Mouse (Mus musculus) lung, postnatal 25 days (tissue): ENCODE measurements at regions not wholly inside any gene's neighbourhood (a gene's known extent, or its start where the extent isn't known, plus 50 kb on each side); places are given as distances from the start of the nearest gene placed in this dataset.
"Not testable (repeated sequence)": the region's sequence is repeated elsewhere in the genome, so short reads cannot be mapped to it uniquely, and the experiment has no call there.

Source experiments
- DNase-seq: peaks from one replicate; pipeline ENCODE4 v3.0.0; 2022; ENCODE audit warnings: low spot score

DNA sequence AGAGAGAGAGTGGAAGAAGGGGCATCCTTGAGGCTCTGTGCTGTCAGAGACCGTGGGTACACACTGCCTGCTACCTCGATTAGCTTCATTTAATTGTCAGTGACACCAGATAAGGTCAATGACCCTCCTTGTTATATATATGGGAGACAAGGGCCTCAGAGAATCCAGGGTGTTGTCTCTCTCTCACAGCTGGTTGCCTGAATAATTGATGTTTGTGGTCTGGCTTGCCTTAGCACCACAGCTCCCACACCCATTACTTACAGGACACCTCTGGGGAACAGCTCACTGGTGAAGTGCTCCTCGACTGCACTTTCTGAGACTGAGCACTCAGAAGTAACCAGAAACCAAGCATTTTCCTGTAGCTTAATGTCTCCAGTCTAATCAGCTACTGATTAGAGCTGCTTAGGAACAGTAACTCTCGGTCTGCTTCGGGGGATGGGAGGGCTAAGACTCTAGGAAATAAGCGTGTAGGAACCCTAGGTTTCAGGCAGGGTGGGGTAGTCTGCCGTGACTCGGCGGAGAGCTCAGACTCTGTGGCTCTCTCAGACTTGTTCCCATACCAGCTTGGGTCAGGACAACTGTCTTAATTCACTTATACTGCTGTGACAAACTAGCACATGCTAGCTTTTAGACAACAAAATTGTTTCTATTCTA lies 259.6 kb downstream of the Gadd45g start:
- no peak for DNase-seq

DNA sequence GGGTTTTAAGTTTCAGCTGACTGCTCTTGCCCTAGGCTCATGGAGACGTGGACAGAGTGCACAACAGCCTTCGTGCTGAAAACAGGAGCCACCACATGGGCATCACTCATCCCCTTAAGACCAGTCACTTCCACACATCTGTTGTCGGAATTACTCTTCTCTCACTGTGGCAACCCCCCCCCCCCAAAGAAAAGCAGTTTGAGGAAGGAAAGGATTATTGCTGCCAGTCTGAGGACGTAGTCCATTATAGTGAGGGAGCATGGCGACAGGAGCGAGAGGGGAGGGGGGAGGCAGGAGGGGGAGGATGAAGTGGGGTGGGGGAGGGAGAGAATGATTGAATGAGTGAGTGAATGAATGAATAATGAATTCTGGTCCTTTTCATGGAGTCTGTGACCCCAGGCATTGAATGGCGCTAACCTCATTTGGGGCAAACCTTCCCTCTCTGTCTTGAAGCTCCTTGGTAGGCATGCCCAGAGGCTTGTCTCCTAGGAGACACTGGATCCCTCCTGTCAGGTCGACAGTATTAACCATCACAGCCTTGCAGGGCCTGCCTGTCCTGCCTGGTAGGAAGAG lies 262.0 kb downstream of the Gadd45g start:
- DNase-seq: no peak

GRCm38 (mm10) chr13:52109039-52109759 lies 262.7 kb downstream of the Gadd45g start:
- DNase-seq: no peak

DNA sequence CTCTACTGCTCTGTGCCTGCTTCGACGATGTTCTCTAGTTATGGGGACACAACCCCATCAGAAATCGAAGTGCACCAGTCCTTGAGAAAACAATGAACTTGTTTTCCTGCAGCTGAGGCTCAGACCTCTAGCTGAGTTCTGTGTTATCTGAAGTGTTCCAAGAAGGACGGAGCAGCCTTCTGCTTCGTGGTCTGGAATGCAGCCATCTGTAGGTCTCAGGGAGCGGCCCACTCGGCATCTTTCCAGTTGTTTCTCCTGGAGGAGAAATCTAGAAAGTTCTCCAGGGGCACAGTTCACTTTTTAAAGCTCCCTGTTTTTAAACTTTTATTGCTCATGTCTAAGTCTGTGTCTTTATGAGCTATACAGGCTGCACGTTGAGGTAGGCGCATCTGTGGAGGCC lies 264.3 kb downstream of the Gadd45g start:
- DNase-seq: no peak

DNA sequence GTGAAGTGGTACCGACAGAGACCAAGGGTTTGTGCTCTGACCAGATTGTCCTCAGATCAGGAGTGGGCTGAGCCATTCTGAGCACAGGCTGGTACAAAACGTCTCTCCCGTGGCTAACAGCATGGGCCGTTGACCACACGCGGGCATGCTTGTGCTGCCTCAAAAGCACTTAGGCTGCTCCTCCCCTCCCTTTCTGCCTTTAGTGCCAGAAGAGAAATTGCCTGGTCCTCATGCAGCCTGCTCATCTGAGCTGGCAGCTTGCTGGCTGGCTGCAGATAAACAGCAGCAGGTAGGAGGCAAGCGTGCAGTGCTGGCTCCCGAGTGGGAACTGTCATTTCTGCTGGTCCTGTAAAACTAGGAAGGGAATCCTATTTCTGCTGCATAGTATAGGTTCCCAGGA lies 267.1 kb downstream of the Gadd45g start:
- DNase-seq: no peak

DNA sequence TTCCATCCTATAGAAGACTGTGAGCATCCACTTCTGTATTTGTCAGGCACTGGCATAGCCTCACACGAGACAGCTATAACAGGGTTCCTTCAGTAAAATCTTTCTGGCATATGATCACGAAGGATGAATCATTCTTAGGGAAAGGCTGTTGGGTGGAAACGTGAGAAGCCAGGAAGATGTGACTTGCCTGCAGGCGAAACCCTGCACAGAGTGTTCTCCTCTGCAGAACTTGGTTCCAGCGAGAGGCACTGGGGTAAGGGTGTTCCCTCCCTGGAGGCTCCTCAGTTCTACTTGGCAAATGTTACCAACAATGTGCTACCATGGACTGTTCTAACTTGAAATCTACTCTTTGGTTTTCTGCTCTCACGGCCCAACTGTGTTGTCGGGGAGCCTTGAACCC lies 268.0 kb downstream of the Gadd45g start:
- DNase-seq: no peak

- DNase-seq: peak; percentile 14
Observed at GRCm38 (mm10) chr13:52114962-52115361, 268.5 kb downstream of the Gadd45g start.

- no peak for DNase-seq
Observed at GRCm38 (mm10) chr13:52116241-52116640, 269.8 kb downstream of the Gadd45g start.

DNA sequence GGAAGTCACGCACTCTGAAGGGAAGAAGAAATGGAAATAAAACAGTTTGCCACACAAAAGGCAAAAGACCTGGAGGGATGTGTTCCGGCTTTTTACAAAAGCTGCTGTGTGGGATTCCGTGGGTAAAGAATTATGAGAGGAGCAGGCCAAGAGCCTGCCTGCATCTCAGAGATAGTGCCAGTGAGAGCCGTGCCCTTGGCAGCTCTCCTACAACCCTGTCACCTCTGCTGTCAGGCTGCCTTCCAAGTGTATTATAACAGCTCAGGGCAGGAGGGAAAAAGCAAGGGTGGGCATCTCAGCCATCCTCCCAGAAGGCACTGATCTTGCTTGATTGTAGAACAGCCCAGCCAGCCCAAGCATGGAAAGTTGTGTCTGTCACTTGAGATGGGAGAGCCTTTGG lies 270.3 kb downstream of the Gadd45g start:
- DNase-seq: no peak

DNA sequence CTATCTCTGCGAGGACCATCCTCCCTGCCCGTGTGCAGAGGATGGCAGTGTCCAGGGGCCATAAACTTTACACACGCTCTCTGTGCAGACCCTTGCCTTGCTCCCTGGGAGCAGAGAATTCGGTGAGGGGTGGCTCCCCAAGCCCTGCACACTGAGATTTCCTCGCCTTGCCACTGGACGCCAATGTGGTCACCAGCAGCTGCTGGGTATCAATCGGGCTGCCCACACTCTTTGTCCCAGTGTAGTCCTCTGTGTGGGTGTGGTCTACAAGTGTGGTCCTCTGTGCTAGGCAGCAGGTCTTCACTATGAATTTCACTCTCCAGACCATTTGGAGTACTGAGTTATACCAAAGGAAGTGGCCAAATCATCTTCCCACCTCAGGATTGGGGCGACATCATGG lies 274.3 kb downstream of the Gadd45g start:
- DNase-seq: no peak

- DNase-seq: no peak
Observed at GRCm38 (mm10) chr13:52125037-52125436, 278.6 kb downstream of the Gadd45g start.

DNA sequence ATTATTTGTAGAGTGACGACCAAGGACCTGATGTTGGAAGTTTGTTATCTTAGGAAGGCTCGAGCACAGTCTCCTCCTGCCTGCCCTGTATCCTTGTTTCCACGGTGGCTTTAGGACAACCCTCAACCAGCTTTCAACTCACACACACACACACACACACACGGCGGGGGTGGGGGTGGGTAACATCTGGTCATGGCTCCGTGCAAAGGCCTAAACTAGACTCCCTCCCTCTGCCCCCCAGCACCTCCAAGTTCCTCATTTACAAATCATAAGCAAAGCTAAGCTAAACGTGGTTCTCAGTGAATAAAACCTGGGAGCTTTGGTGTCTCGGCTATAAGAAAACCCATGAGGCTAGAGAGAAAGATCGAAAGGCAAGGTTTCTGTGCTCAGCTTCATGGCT lies 281.3 kb downstream of the Gadd45g start:
- DNase-seq: no peak

- DNase-seq: no peak
Observed at GRCm38 (mm10) chr13:52129466-52129865, 283.0 kb downstream of the Gadd45g start.

DNA sequence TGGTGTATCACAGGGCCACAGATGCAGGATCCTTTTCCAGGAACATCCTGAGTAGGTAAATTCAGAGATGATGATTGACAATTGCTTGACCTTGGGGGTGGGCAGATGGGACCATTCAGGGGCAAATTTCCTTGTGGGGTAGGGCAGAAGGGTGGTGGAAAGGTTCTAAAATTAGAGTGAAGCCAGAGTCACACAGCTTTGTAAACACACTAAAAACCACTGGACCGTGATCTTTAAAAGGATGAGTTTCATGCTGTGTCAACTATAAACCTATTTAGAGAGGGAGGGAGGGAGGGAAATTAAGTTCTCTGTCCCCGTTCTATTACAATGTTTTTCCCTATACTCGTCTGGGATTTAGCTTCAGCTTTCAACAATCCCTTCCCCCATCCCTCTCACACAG lies 286.7 kb downstream of the Gadd45g start:
- no peak for DNase-seq

DNA sequence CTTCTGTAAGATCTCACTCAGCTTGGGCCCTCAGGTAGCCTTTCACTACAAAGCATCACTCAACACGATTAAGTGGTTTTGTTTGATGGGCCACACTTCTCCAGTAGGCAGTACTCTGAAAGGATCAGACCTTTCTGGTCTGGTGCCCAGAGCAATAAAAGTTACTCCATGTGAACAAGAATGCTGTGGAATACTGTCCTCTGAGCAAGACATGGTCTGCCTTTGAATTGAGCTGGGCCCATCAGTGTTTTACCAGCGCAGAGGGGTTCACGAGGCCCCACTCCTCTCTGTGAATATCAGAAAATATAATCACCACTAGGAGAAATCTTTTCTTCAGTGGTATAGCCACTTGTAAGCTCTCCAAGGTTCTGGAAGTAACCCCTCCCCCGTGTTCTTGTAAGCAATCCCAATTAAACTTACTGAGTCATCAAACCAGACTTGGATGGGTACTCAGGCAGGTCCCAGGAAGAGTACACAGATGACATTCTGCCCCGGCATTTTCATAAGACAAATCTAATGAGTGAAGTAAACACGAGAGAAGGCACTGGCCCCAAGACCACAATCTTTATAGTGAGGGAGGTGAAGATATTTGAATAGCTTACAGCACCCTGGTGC lies 292.0 kb downstream of the Gadd45g start:
- no peak for DNase-seq

GRCm38 (mm10) chr13:52139140-52139809 lies 292.8 kb downstream of the Gadd45g start:
- DNase-seq: no peak

DNA sequence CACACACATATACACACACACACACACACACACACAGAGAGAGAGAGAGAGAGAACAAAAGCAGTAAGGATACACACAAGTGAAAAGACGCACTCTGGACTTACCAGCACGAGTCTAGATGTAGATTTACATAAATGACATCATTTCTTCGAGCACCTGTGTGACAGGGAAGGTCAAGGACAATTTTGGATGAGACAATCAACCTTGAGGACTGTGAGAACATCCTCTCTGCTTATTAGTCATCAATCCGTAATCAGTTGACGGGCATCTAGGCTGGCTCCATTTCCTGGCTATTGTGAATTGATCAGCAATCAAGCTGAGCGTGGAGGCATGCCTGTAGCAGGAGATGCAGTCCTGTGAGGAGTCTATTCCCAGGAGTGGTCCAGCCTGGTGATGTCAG lies 293.7 kb downstream of the Gadd45g start:
- no peak for DNase-seq

DNA sequence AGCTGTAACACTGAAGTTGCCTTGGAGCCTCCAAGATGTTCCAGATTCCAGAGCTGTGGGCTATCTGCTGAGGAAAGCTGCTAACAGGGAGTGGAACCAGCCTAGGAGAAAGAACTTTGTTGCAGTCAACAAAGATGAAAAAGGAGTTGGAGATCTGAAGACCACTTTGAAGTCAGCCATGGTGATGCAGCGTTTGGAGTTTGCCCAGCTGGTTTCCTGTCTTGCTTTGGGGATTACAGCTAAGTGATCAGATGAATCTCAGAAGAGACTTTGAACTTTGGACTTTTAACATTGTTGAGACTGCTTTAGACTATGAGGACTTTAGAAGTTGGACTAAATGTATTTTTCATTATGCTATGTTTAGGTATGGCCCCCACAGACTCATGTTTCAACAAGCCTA lies 297.6 kb downstream of the Gadd45g start:
- DNase-seq: not testable (repeated sequence)

DNA sequence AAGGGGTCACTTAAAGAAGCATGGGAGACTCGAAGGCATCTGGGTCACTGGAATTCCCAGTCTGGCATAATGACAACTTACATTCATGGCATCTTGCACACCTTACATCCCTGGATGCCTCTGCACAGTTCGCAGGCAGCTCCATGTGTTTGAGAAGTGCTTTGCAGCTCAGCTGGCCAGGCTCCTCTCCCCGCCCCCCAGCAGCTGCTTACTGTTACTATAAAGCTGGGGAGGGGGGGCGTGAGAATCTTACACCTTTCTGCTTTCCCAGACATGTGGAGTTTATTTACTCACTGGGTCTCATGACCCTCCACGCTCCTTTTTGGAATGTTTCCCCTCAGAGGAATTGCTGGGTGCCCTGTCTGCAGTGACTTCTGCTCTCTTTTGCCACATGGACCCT lies 299.4 kb downstream of the Gadd45g start:
- no peak for DNase-seq

DNA sequence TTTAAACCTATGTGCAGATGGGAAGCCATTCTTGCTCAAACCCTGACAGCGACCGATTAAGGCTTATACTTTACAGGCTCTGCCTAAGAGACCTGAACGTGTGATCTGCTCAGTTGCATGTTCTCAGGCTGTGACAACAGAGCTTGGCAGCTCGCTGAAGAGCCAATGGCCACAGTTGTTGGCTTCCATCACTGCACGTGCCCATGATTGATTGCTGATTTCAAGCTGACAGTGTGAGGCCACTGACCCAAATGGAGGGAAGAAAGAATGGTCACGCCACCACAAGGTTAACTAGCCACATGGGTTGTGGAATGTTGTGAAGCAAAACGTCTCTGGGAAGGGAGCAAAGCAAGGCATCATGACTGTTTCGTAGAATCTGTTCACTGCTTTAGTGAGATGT lies 303.8 kb downstream of the Gadd45g start:
- DNase-seq: no peak

- DNase-seq: peak; percentile 14
Observed at GRCm38 (mm10) chr13:52151777-52152176, 305.3 kb downstream of the Gadd45g start.

GRCm38 (mm10) chr13:52152221-52152620 lies 305.7 kb downstream of the Gadd45g start:
- DNase-seq: no peak

DNA sequence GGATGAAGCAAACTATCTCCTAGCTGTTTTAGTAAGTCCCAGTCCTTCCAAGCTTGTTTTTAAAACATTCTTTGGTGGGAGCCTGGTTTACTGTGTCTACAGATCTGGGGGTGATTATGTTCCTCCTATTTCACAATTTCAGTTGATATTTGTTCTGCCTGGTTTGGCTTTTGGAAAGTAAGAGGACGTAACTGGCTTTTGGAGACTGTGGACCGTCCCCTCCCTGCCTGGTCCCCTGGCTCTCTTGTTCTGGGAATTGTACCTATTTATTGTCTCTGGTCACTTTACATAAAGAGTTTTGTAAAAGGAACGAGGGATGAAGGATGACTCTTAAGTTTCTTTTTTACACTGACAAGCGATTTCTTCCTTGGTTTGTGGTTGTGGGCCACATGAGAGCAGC lies 306.6 kb downstream of the Gadd45g start:
- DNase-seq: no peak
